Mouse (Mus musculus) ES-Bruce4 (cell line): Measurements from ENCODE around the gene Stra8. TPM values are rescaled to one million over a fixed set of nuclear protein-coding genes. Genes with fewer than 3 reads are reported as not detected.

Source experiments
- H3K27ac ChIP-seq: 2 replicates; pipeline ENCODE4 v1.5.1; 2012; ENCODE audit warnings: low read length, inconsistent platforms; ENCODE audit not compliant: insufficient read depth
- H3K27me3 ChIP-seq: 2 replicates; pipeline ENCODE4 v1.6.1; 2012; ENCODE audit warnings: mild to moderate bottlenecking, low read length, inconsistent platforms; ENCODE audit not compliant: control insufficient read depth, poor library complexity, insufficient read depth, severe bottlenecking
- H3K36me3 ChIP-seq: 2 replicates; pipeline ENCODE4 v1.6.1; 2012; ENCODE audit warnings: inconsistent platforms, mild to moderate bottlenecking, low read length, moderate library complexity; ENCODE audit not compliant: control insufficient read depth, poor library complexity, insufficient read depth, severe bottlenecking
- H3K4me1 ChIP-seq: one replicate; pipeline ENCODE4 v1.8.1; 2011; ENCODE audit warnings: low read length; ENCODE audit not compliant: control insufficient read depth, insufficient read depth
- H3K4me3 ChIP-seq: 2 replicates; pipeline ENCODE4 v1.5.1; 2011; ENCODE audit warnings: low read depth, mild to moderate bottlenecking, low read length
- H3K9ac ChIP-seq: 2 replicates; pipeline ENCODE4 v1.6.1; 2012; ENCODE audit warnings: low read depth, mild to moderate bottlenecking, inconsistent platforms; ENCODE audit not compliant: poor library complexity, severe bottlenecking
- H3K9me3 ChIP-seq: replicated peaks from 2 replicates; pipeline ENCODE4 v1.6.1; 2012; ENCODE audit warnings: mild to moderate bottlenecking, low read length, inconsistent platforms; ENCODE audit not compliant: control insufficient read depth, poor library complexity, insufficient read depth, severe bottlenecking
- CTCF ChIP-seq: IDR thresholded peaks from one replicate; pipeline ENCODE4 v1.8.1; 2011; ENCODE audit warnings: low read depth, low read length
- EP300 ChIP-seq: IDR thresholded peaks from 2 replicates; pipeline ENCODE4 v1.6.1; 2011; ENCODE audit warnings: low read depth, low read length; ENCODE audit not compliant: insufficient read depth
- POLR2A ChIP-seq: IDR thresholded peaks from one replicate; pipeline ENCODE4 v1.8.1; 2011; ENCODE audit warnings: low read length; ENCODE audit not compliant: insufficient read depth
- polyA plus RNA-seq: library from polyadenylated mRNA; stranded (reverse); fragments of >200 nt; gene quantifications from 2 replicates; pipeline ENCODE4 v1.2.4, GENCODE M21; 2011; ENCODE audit warnings: low read depth; ENCODE audit not compliant: missing spikeins, insufficient read depth, insufficient read length

Gene Stra8
- polyA plus RNA-seq: 0.69 and 0.94 TPM in 2 replicates

- Histone ChIP-seq H3K4me1 (peaks cover 5% of the 10 kb centered on the region), H3K36me3 (no peaks in the 10 kb centered on the region), H3K4me3 (peak within 1 kb of the TSS; percentile 22; the same call in 1 of the 2 replicates), H3K27me3 (no peaks in the 10 kb centered on the region), H3K9me3 (no peaks in the 10 kb centered on the region), H3K27ac (no peak within 1 kb of the TSS), H3K9ac (no peak within 1 kb of the TSS)
- 0 out of 2 replicates have a peak, but pooled peaks have one; percentile 47 for TF ChIP-seq EP300
- no peak for TF ChIP-seq POLR2A
Observed at GRCm38 (mm10) chr6:34919956-34920355, at the start of gene Stra8. Stra8 (plus strand) TSS chr6:34920163.

GRCm38 (mm10) chr6:34870724-34871123 is 49.2 kb upstream of the Stra8 start:
- H3K9me3 ChIP-seq: no peaks in the 10 kb centered on the region
- no peaks in the 10 kb centered on the region for H3K27me3 ChIP-seq
- H3K36me3 ChIP-seq: no peaks in the 10 kb centered on the region
- no peak overlapping the region for H3K27ac ChIP-seq
- peaks cover 6% of the 10 kb centered on the region for H3K4me1 ChIP-seq
- TF ChIP-seq EP300 (no peak), POLR2A (no peak), CTCF (no peak)
- H3K9ac ChIP-seq: no peak overlapping the region
- no peak overlapping the region for H3K4me3 ChIP-seq

- Histone ChIP-seq H3K4me1 (peaks cover 1% of the 10 kb centered on the region), H3K9ac (no peak overlapping the region), H3K9me3 (no peaks in the 10 kb centered on the region), H3K36me3 (no peaks in the 10 kb centered on the region), H3K27me3 (no peaks in the 10 kb centered on the region), H3K4me3 (no peak overlapping the region), H3K27ac (no peak overlapping the region)
- TF ChIP-seq CTCF (no peak), POLR2A (no peak)
Observed at GRCm38 (mm10) chr6:34871929-34872328, 48.0 kb upstream of the Stra8 start.

GRCm38 (mm10) chr6:34872871-34873270 is 47.1 kb upstream of the Stra8 start:
- Histone ChIP-seq H3K4me3 (no peak overlapping the region), H3K27me3 (no peaks in the 10 kb centered on the region), H3K9ac (no peak overlapping the region), H3K27ac (no peak overlapping the region), H3K4me1 (no peaks in the 10 kb centered on the region), H3K9me3 (no peaks in the 10 kb centered on the region), H3K36me3 (no peaks in the 10 kb centered on the region)
- TF ChIP-seq POLR2A: no peak

- H3K36me3 ChIP-seq: no peaks in the 10 kb centered on the region
- no peaks in the 10 kb centered on the region for H3K9me3 ChIP-seq
- no peak for TF ChIP-seq EP300
- TF ChIP-seq CTCF: no peak
- H3K27ac ChIP-seq: no peak overlapping the region
- H3K27me3 ChIP-seq: no peaks in the 10 kb centered on the region
- no peaks in the 10 kb centered on the region for H3K4me1 ChIP-seq
- no peak overlapping the region for H3K9ac ChIP-seq
- H3K4me3 ChIP-seq: no peak overlapping the region
Observed at GRCm38 (mm10) chr6:34874101-34874921, 45.7 kb upstream of the Stra8 start.

GRCm38 (mm10) chr6:34875268-34875761 is 44.6 kb upstream of the Stra8 start:
- H3K9ac ChIP-seq: no peak overlapping the region
- no peak overlapping the region for H3K4me3 ChIP-seq
- TF ChIP-seq CTCF (no peak), POLR2A (no peak), EP300 (no peak)
- H3K4me1 ChIP-seq: no peaks in the 10 kb centered on the region
- no peaks in the 10 kb centered on the region for H3K9me3 ChIP-seq
- H3K27ac ChIP-seq: no peak overlapping the region
- no peaks in the 10 kb centered on the region for H3K36me3 ChIP-seq
- no peaks in the 10 kb centered on the region for H3K27me3 ChIP-seq
